Mouse (Mus musculus) hindbrain, postnatal 0 days (tissue): Measurements from ENCODE around the gene Gpr88. TPM values are rescaled to one million over a fixed set of nuclear protein-coding genes. Genes with fewer than 3 reads are reported as not detected.

Experiments
- ATAC-seq: fragments of 200-750 bp; cut with Nextera tagmentation; 2 replicates; pipeline ENCODE4 v1.8.0; 2017; ENCODE audit warnings: mild to moderate bottlenecking, moderate TSS enrichment, moderate library complexity
- DNase-seq: peaks from one replicate; pipeline ENCODE4 v3.0.0-alpha.2; 2015; ENCODE audit warnings: low spot score
- H3K27ac ChIP-seq: fragments of 300-500 bp; sonication (generic); 2 replicates; pipeline ENCODE4 v1.5.1; 2014; ENCODE audit warnings: mild to moderate bottlenecking
- H3K27me3 ChIP-seq: fragments of 300-500 bp; sonication (generic); 2 replicates; pipeline ENCODE4 v1.6.1; 2014; ENCODE audit warnings: low read length, mixed read lengths; ENCODE audit not compliant: insufficient read depth
- H3K36me3 ChIP-seq: fragments of 300-500 bp; sonication (generic); 2 replicates; pipeline ENCODE4 v1.6.1; 2014; ENCODE audit warnings: low read length, mixed read lengths; ENCODE audit not compliant: insufficient read depth
- H3K4me1 ChIP-seq: fragments of 300-500 bp; sonication (generic); 2 replicates; pipeline ENCODE4 v1.6.1; 2014; ENCODE audit warnings: antibody characterized with exemption, low read length, mixed read lengths; ENCODE audit not compliant: insufficient read depth
- H3K4me2 ChIP-seq: fragments of 300-500 bp; sonication (generic); 2 replicates; pipeline ENCODE4 v1.6.1; 2014; ENCODE audit warnings: low read depth, mild to moderate bottlenecking, low read length, moderate library complexity, mixed read lengths
- H3K4me3 ChIP-seq: fragments of 300-500 bp; sonication (generic); 2 replicates; pipeline ENCODE4 v1.5.1; 2014; ENCODE audit warnings: low read length
- H3K9ac ChIP-seq: fragments of 300-500 bp; sonication (generic); replicated peaks from 2 replicates; pipeline ENCODE4 v1.6.1; 2014; ENCODE audit warnings: mild to moderate bottlenecking, low read length, moderate library complexity, mixed read lengths
- H3K9me3 ChIP-seq: fragments of 300-500 bp; sonication (generic); 2 replicates; pipeline ENCODE4 v1.6.1; 2016; ENCODE audit warnings: low read length, mixed read lengths
- CTCF ChIP-seq: IDR thresholded peaks from 2 replicates; pipeline ENCODE4 v1.5.1; 2016; ENCODE audit warnings: antibody characterized with exemption, control low read depth, low read depth
- WGBS: fragments of 180-500 bp; shearing (Covaris S2); extraction: QIAGEN DNeasy Blood & Tissue Kit; methylation state at CpG from one replicate; pipeline ENCODE4 v1.1.7; 2014; 5-methylcytosine and 5-hydroxymethylcytosine counted together
- polyA plus RNA-seq: library from polyadenylated mRNA; unstranded; fragments of >200 nt; fragmentation: Nextera tagmentation; extraction: Ambion mirVana; gene quantifications from 2 replicates; pipeline ENCODE4 v1.2.1, GENCODE M21; 2015
- total RNA-seq: library from RNA; depleted of rRNA; stranded (reverse); fragments of >200 nt; gene quantifications from 2 replicates; pipeline ENCODE4 v1.2.3, GENCODE M21; 2014; rRNA removed

Gene Gpr88
- total and polyA plus RNA-seq, 2 experiments from 2014 or later: 4.6 to 22.9 TPM

- no peaks in the 10 kb centered on the region for H3K4me1 ChIP-seq
- no peak overlapping the region for H3K27ac ChIP-seq
- no peak overlapping the region for H3K9ac ChIP-seq
- no peak overlapping the region for H3K4me3 ChIP-seq
- TF ChIP-seq CTCF: no peak
- no peaks in the 10 kb centered on the region for H3K27me3 ChIP-seq
- 73% methylated on average over 13 of the region's 13 CpGs for WGBS
- no peak overlapping the region for H3K4me2 ChIP-seq
- DNase-seq: no peak
- no peak for ATAC-seq
- no peaks in the 10 kb centered on the region for H3K36me3 ChIP-seq
- H3K9me3 ChIP-seq: no peaks in the 10 kb centered on the region
These were observed 47.7 kb downstream of the Gpr88 start for GRCm38 (mm10) chr3:116205346-116206219.

DNA sequence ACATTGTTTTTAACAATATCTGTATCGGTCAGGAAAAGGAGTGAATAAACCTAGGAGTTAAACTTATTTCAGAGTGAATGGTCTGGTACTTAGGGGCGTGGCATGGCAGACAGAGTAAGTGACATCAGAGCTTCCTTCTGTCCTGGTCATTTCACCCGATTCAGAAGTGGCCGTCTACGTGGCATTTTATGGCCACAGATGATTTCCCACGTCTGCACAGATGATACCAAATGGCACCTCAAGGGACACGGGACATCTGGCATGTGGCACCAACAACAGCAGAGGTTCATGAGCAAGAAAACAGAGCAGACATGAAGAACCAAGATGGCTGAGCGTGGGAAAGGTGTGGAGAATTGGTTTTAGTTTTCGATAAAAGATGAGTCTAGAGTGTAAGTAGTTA, 48.7 kb downstream of the Gpr88 start:
- DNase-seq (no peak), ATAC-seq (no peak)
- Histone ChIP-seq H3K36me3 (no peaks in the 10 kb centered on the region), H3K4me3 (no peak overlapping the region), H3K4me2 (no peak overlapping the region), H3K27me3 (no peaks in the 10 kb centered on the region), H3K9me3 (no peaks in the 10 kb centered on the region), H3K9ac (no peak overlapping the region), H3K4me1 (no peaks in the 10 kb centered on the region), H3K27ac (no peak overlapping the region)
- WGBS: 70% methylated on average over 9 of the region's 9 CpGs
- no peak for TF ChIP-seq CTCF

- Histone ChIP-seq H3K27ac (no peak overlapping the region), H3K9me3 (no peaks in the 10 kb centered on the region), H3K36me3 (no peaks in the 10 kb centered on the region), H3K9ac (no peak overlapping the region), H3K4me1 (no peaks in the 10 kb centered on the region), H3K4me2 (no peak overlapping the region), H3K4me3 (no peak overlapping the region), H3K27me3 (no peaks in the 10 kb centered on the region)
- WGBS: 56% methylated on average over 3 of the region's 3 CpGs
- DNase-seq: no peak
- no peak for ATAC-seq
- no peak for TF ChIP-seq CTCF
These were observed 49.4 kb downstream of the Gpr88 start for GRCm38 (mm10) chr3:116203942-116204341.

GRCm38 (mm10) chr3:116200060-116200459, 53.2 kb downstream of the Gpr88 start:
- H3K27ac ChIP-seq: no peak overlapping the region
- H3K4me1 ChIP-seq: no peaks in the 10 kb centered on the region
- no peak overlapping the region for H3K9ac ChIP-seq
- H3K9me3 ChIP-seq: no peaks in the 10 kb centered on the region
- no peak for TF ChIP-seq CTCF
- WGBS: 58% methylated on average over 10 of the region's 10 CpGs
- H3K4me2 ChIP-seq: no peak overlapping the region
- DNase-seq: no peak
- no peaks in the 10 kb centered on the region for H3K36me3 ChIP-seq
- no peaks in the 10 kb centered on the region for H3K27me3 ChIP-seq
- ATAC-seq: no peak
- no peak overlapping the region for H3K4me3 ChIP-seq

Other genes with a start within 250 kb of the Gpr88 start
- 20.4 and 21.8 TPM in 2 replicates for gene Slc30a7, start 246.1 kb downstream of the Gpr88 start, total RNA-seq
- 10.1 and 12.6 TPM in 2 replicates for gene Slc30a7, start 246.1 kb downstream of the Gpr88 start, polyA plus RNA-seq
- gene Extl2, start 246.0 kb downstream of the Gpr88 start, total RNA-seq: 41.2 and 44.0 TPM in 2 replicates
- 44.8 and 47.0 TPM in 2 replicates for gene Extl2, start 246.0 kb downstream of the Gpr88 start, polyA plus RNA-seq
- 35.4 and 45.3 TPM in 2 replicates for gene Vcam1, start 123.8 kb downstream of the Gpr88 start, total RNA-seq
- 40.7 and 43.5 TPM in 2 replicates for gene Vcam1, start 123.8 kb downstream of the Gpr88 start, polyA plus RNA-seq
- gene Cdc14a, start 170.5 kb upstream of the Gpr88 start, total RNA-seq: 7.2 and 13.3 TPM in 2 replicates
- 3.8 and 4.3 TPM in 2 replicates for gene Cdc14a, start 170.5 kb upstream of the Gpr88 start, polyA plus RNA-seq